Mouse (Mus musculus): ENCODE data around the gene Ccdc97. TPM values are rescaled to one million over a fixed set of nuclear protein-coding genes. Genes with fewer than 3 reads are reported as not detected.
A peak's percentile ranks its signal among the peaks of the same experiment; 100 is the strongest.

The Ccdc97 gene
- polyA plus RNA-seq, 2 experiments, result 11.3 to 17.1 TPM

GRCm38 (mm10) chr7:25710519-25711130 is 8.3 kb downstream of the Ccdc97 start:
- H3K27ac ChIP-seq, result no peak overlapping the region
- no peak overlapping the region for H3K4me2 ChIP-seq (ENCODE audit: low read depth)
- DNase-seq (ENCODE audit: low read depth in 3 of 3, low spot score in 3 of 3), result no peak
- no peak overlapping the region for H3K4me3 ChIP-seq (ENCODE audit: insufficient read depth in 1 of 2, low read depth in 2 of 2, low read length in 2 of 2)
- no peaks in the 10 kb centered on the region for H3K27me3 ChIP-seq (ENCODE audit: control insufficient read depth, insufficient read depth, low read length)
- 42% methylated on average over 7 of the region's 7 CpGs for WGBS (ENCODE audit: insufficient replicate concordance)
- no peak overlapping the region for H3K9ac ChIP-seq (replicated peaks)
- no peaks in the 10 kb centered on the region for H3K9me3 ChIP-seq (ENCODE audit: control insufficient read depth, low read length)
- TF ChIP-seq CTCF (IDR thresholded peaks at IDR 0.05; ENCODE audit: low read depth) (no peak), EP300 (IDR thresholded peaks at IDR 0.05; ENCODE audit: low read depth) (no peak)
- H3K4me1 ChIP-seq (replicated peaks; ENCODE audit: control insufficient read depth in 2 of 2, insufficient read depth in 2 of 2, low read length in 1 of 2), result peaks cover 0 to 27% of the 10 kb centered on the region in 2 experiments; a peak in 3 of 4 replicates
- no peak for ATAC-seq (ENCODE audit: insufficient read depth)
- H3K36me3 ChIP-seq (replicated peaks; ENCODE audit: control insufficient read depth, insufficient read depth, low read depth), result peaks cover 36% of the 10 kb centered on the region

GRCm38 (mm10) chr7:25709961-25710360 is 8.9 kb downstream of the Ccdc97 start:
- no peak for TF ChIP-seq EP300 (IDR thresholded peaks at IDR 0.05; ENCODE audit: low read depth)
- no peak for TF ChIP-seq CTCF (IDR thresholded peaks at IDR 0.05; ENCODE audit: low read depth)
- ATAC-seq (ENCODE audit: insufficient read depth) (no peak), DNase-seq (ENCODE audit: low read depth in 3 of 3, low spot score in 3 of 3) (no peak)
- 58% methylated on average over 12 of the region's 12 CpGs for WGBS (ENCODE audit: insufficient replicate concordance)
- Histone ChIP-seq H3K27me3 (ENCODE audit: control insufficient read depth, insufficient read depth, low read length) (no peaks in the 10 kb centered on the region), H3K9me3 (ENCODE audit: control insufficient read depth, low read length) (no peaks in the 10 kb centered on the region), H3K36me3 (replicated peaks; ENCODE audit: control insufficient read depth, insufficient read depth, low read depth) (peaks cover 29% of the 10 kb centered on the region), H3K4me2 (ENCODE audit: low read depth) (no peak overlapping the region), H3K9ac (replicated peaks) (no peak overlapping the region), H3K4me1 (replicated peaks; ENCODE audit: control insufficient read depth in 2 of 2, insufficient read depth in 2 of 2, low read length in 1 of 2) (peaks cover 0 to 29% of the 10 kb centered on the region in 2 experiments; a peak in 3 of 4 replicates), H3K27ac (no peak overlapping the region), H3K4me3 (ENCODE audit: insufficient read depth in 1 of 2, low read depth in 2 of 2, low read length in 2 of 2) (no peak overlapping the region)

- Histone ChIP-seq H3K4me2 (ENCODE audit: low read depth) (no peak overlapping the region), H3K4me3 (ENCODE audit: insufficient read depth in 1 of 2, low read depth in 2 of 2, low read length in 2 of 2) (no peak overlapping the region), H3K4me1 (replicated peaks; ENCODE audit: control insufficient read depth in 2 of 2, insufficient read depth in 2 of 2, low read length in 1 of 2) (peaks cover 2 to 38% of the 10 kb centered on the region in 2 experiments), H3K9ac (replicated peaks) (no peak overlapping the region), H3K9me3 (ENCODE audit: control insufficient read depth, low read length) (no peaks in the 10 kb centered on the region), H3K27ac (no peak overlapping the region), H3K36me3 (replicated peaks; ENCODE audit: control insufficient read depth, insufficient read depth, low read depth) (peaks cover 8% of the 10 kb centered on the region; the same call in 1 of the 2 replicates), H3K27me3 (ENCODE audit: control insufficient read depth, insufficient read depth, low read length) (no peaks in the 10 kb centered on the region)
- TF ChIP-seq CTCF (IDR thresholded peaks at IDR 0.05; ENCODE audit: low read depth) (no peak), EP300 (IDR thresholded peaks at IDR 0.05; ENCODE audit: low read depth) (no peak)
- 57% methylated on average over 15 of the region's 15 CpGs for WGBS (ENCODE audit: insufficient replicate concordance)
- ATAC-seq (ENCODE audit: insufficient read depth) (peak; percentile 29), DNase-seq (ENCODE audit: low read depth in 3 of 3, low spot score in 3 of 3) (no peak)
Measured at GRCm38 (mm10) chr7:25707581-25708292, 11.2 kb downstream of the Ccdc97 start.

GRCm38 (mm10) chr7:25706578-25707170 is 12.2 kb downstream of the Ccdc97 start:
- no peak for TF ChIP-seq CTCF (IDR thresholded peaks at IDR 0.05; ENCODE audit: low read depth)
- TF ChIP-seq EP300 (IDR thresholded peaks at IDR 0.05; ENCODE audit: low read depth), result no peak
- DNase-seq (ENCODE audit: low read depth in 3 of 3, low spot score in 3 of 3) (no peak), ATAC-seq (ENCODE audit: insufficient read depth) (no peak)
- peaks cover 2 to 38% of the 10 kb centered on the region in 2 experiments for H3K4me1 ChIP-seq (replicated peaks; ENCODE audit: control insufficient read depth in 2 of 2, insufficient read depth in 2 of 2, low read length in 1 of 2)
- H3K4me2 ChIP-seq (ENCODE audit: low read depth), result no peak overlapping the region
- H3K9me3 ChIP-seq (ENCODE audit: control insufficient read depth, low read length), result peaks cover 2% of the 10 kb centered on the region
- H3K36me3 ChIP-seq (replicated peaks; ENCODE audit: control insufficient read depth, insufficient read depth, low read depth), result peaks cover 11% of the 10 kb centered on the region; the same call in 1 of the 2 replicates
- H3K9ac ChIP-seq (replicated peaks), result no peak overlapping the region
- WGBS (ENCODE audit: insufficient replicate concordance), result 48% methylated on average over 7 of the region's 7 CpGs
- no peaks in the 10 kb centered on the region for H3K27me3 ChIP-seq (ENCODE audit: control insufficient read depth, insufficient read depth, low read length)
- no peak overlapping the region for H3K4me3 ChIP-seq (ENCODE audit: insufficient read depth in 1 of 2, low read depth in 2 of 2, low read length in 2 of 2)
- H3K27ac ChIP-seq, result no peak overlapping the region

- H3K36me3 ChIP-seq (replicated peaks; ENCODE audit: control insufficient read depth, insufficient read depth, low read depth), result peaks cover 12% of the 10 kb centered on the region; the same call in 1 of the 2 replicates
- H3K9me3 ChIP-seq (ENCODE audit: control insufficient read depth, low read length), result peaks cover 2% of the 10 kb centered on the region
- no peaks in the 10 kb centered on the region for H3K27me3 ChIP-seq (ENCODE audit: control insufficient read depth, insufficient read depth, low read length)
- H3K9ac ChIP-seq (replicated peaks), result no peak overlapping the region
- DNase-seq (ENCODE audit: low read depth in 3 of 3, low spot score in 3 of 3), result no peak
- no peak overlapping the region for H3K4me3 ChIP-seq (ENCODE audit: insufficient read depth in 1 of 2, low read depth in 2 of 2, low read length in 2 of 2)
- WGBS (ENCODE audit: insufficient replicate concordance), result 69% methylated on average over 6 of the region's 6 CpGs
- H3K27ac ChIP-seq, result no peak overlapping the region
- no peak for ATAC-seq (ENCODE audit: insufficient read depth)
- TF ChIP-seq EP300 (IDR thresholded peaks at IDR 0.05; ENCODE audit: low read depth), result no peak
- no peak for TF ChIP-seq CTCF (IDR thresholded peaks at IDR 0.05; ENCODE audit: low read depth)
- H3K4me1 ChIP-seq (replicated peaks; ENCODE audit: control insufficient read depth in 2 of 2, insufficient read depth in 2 of 2, low read length in 1 of 2), result peaks cover 2 to 32% of the 10 kb centered on the region in 2 experiments
- H3K4me2 ChIP-seq (ENCODE audit: low read depth), result no peak overlapping the region
Measured at GRCm38 (mm10) chr7:25705801-25706251, 13.1 kb downstream of the Ccdc97 start.

Data from liver, embryonic 14.5 days (tissue).